In the genomic region with DNA sequence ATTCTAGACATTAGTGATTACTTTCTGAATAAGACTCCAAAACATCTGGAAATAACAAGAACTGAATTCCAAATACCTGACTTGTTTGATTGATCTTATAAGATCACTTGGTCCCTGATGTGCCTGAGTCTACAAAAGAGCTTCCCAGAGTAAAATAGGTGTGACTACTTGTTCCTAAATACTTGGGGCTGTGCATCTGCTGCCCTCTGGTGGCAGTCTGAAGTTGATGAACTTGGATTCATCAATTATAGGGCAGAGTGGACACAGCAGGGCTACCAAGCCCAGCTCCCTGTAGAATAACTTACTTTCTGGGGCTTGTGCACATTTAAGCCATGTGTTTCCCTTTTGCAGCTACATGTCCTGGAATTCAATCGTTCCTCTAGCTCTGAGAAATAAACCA, we compare ENCODE assay signal across 8 mouse cellular contexts. TPM values are rescaled to one million over a fixed set of nuclear protein-coding genes. Genes with fewer than 3 reads are reported as not detected.
A peak's percentile ranks its signal among the peaks of the same experiment; 100 is the strongest.
DNase-seq lines count a peak whose midpoint lies in the region; ATAC-seq and TF ChIP-seq lines count a peak whose summit lies in the region.

No protein-coding gene starts in this region.

- no peak overlapping the region for H3K9ac ChIP-seq in ES-Bruce4 (ENCODE audit: low read depth, poor library complexity, severe bottlenecking)
- no peak overlapping the region for H3K9ac ChIP-seq in embryonic facial prominence, embryonic 14.5 days (ENCODE audit: low read depth, low read length)
- no peak overlapping the region for H3K9ac ChIP-seq in heart, postnatal 0 days (replicated peaks; ENCODE audit: low read depth, low read length)

- H3K27ac ChIP-seq in ES-Bruce4 (ENCODE audit: insufficient read depth, low read length): no peak overlapping the region
- no peak overlapping the region for H3K27ac ChIP-seq in embryonic facial prominence, embryonic 14.5 days (replicated peaks; ENCODE audit: low read depth, low read length)
- H3K27ac ChIP-seq in heart, postnatal 0 days (ENCODE audit: low read depth): no peak overlapping the region

- 16% methylated on average over 1 of the region's 1 CpGs for WGBS in embryonic facial prominence, embryonic 14.5 days
- WGBS in heart, postnatal 0 days: 21% methylated on average over 1 of the region's 1 CpGs
- 17% methylated on average over 1 of the region's 1 CpGs for WGBS in large intestine, adult 2 months
- WGBS in lung, adult 2 months: 33% methylated on average over 1 of the region's 1 CpGs

- peak; percentile 53 for TF ChIP-seq CTCF in ES-Bruce4 (IDR thresholded peaks at IDR 0.05; ENCODE audit: low read depth, low read length)
- TF ChIP-seq CTCF in heart, postnatal 0 days (IDR thresholded peaks at IDR 0.05; ENCODE audit: low read depth): peak; percentile 88
- peak; percentile 60 for TF ChIP-seq CTCF in lung, adult 2 months (IDR thresholded peaks at IDR 0.05; ENCODE audit: insufficient read depth, low read length)

- H3K9me3 ChIP-seq in ES-Bruce4 (replicated peaks; ENCODE audit: control insufficient read depth, insufficient read depth, low read length, poor library complexity, severe bottlenecking): no peaks in the 10 kb centered on the region
- no peaks in the 10 kb centered on the region for H3K9me3 ChIP-seq in embryonic facial prominence, embryonic 14.5 days (ENCODE audit: control insufficient read depth, low read length)
- no peaks in the 10 kb centered on the region for H3K9me3 ChIP-seq in heart, postnatal 0 days (replicated peaks; ENCODE audit: control insufficient read depth, low read length)

- 0 out of 2 replicates have a peak, but pooled peaks have one; percentile 41 for ATAC-seq in embryonic facial prominence, embryonic 14.5 days (ENCODE audit: low read depth)
- no peak for ATAC-seq in heart, postnatal 0 days (ENCODE audit: insufficient read depth, low read depth)

- no peaks in the 10 kb centered on the region for H3K36me3 ChIP-seq in ES-Bruce4 (ENCODE audit: control insufficient read depth, insufficient read depth, low read length, poor library complexity, severe bottlenecking)
- H3K36me3 ChIP-seq in embryonic facial prominence, embryonic 14.5 days (ENCODE audit: control insufficient read depth, insufficient read depth, low read length): no peaks in the 10 kb centered on the region
- H3K36me3 ChIP-seq in heart, postnatal 0 days (replicated peaks; ENCODE audit: control insufficient read depth, insufficient read depth, low read length): no peaks in the 10 kb centered on the region

- no peak for TF ChIP-seq EP300 in ES-Bruce4 (IDR thresholded peaks at IDR 0.05; ENCODE audit: insufficient read depth, low read depth, low read length)
- TF ChIP-seq EP300 in heart, postnatal 0 days (IDR thresholded peaks at IDR 0.05; ENCODE audit: low read depth): no peak

- H3K4me1 ChIP-seq in ES-Bruce4 (ENCODE audit: control insufficient read depth, insufficient read depth, low read length): no peaks in the 10 kb centered on the region
- H3K4me1 ChIP-seq in embryonic facial prominence, embryonic 14.5 days (ENCODE audit: control insufficient read depth, insufficient read depth, low read length): no peaks in the 10 kb centered on the region
- no peaks in the 10 kb centered on the region for H3K4me1 ChIP-seq in heart, postnatal 0 days (ENCODE audit: control insufficient read depth, insufficient read depth)
- no peaks in the 10 kb centered on the region for H3K4me1 ChIP-seq in lung, adult 2 months (ENCODE audit: control insufficient read depth, insufficient read depth, low read length)

- no peaks in the 10 kb centered on the region for H3K27me3 ChIP-seq in ES-Bruce4 (ENCODE audit: control insufficient read depth, insufficient read depth, low read length, poor library complexity, severe bottlenecking)
- no peaks in the 10 kb centered on the region for H3K27me3 ChIP-seq in embryonic facial prominence, embryonic 14.5 days (replicated peaks; ENCODE audit: control insufficient read depth, insufficient read depth, low read length)
- no peaks in the 10 kb centered on the region for H3K27me3 ChIP-seq in heart, postnatal 0 days (ENCODE audit: control insufficient read depth, insufficient read depth, low read length)

- no peak overlapping the region for H3K4me2 ChIP-seq in embryonic facial prominence, embryonic 14.5 days (ENCODE audit: low read depth, low read length)
- H3K4me2 ChIP-seq in heart, postnatal 0 days (ENCODE audit: low read depth, low read length): no peak overlapping the region

- no peak overlapping the region for H3K4me3 ChIP-seq in ES-Bruce4 (ENCODE audit: low read depth, low read length)
- H3K4me3 ChIP-seq in embryonic facial prominence, embryonic 14.5 days (ENCODE audit: low read depth, low read length): no peak overlapping the region
- no peak overlapping the region for H3K4me3 ChIP-seq in heart, postnatal 0 days (ENCODE audit: low read depth, low read length)
- no peak overlapping the region for H3K4me3 ChIP-seq in lung, adult 2 months (replicated peaks; ENCODE audit: extremely low read depth, low read depth, low read length)

- peak; percentile 80 to 85 for DNase-seq in adrenal gland, postnatal 36 days
- DNase-seq in embryonic facial prominence, embryonic 14.5 days (ENCODE audit: low spot score): peak; percentile 85
- peak; percentile 65 for DNase-seq in heart, postnatal 0 days (ENCODE audit: low spot score)
- peak; percentile 50 for DNase-seq in large intestine, adult 2 months (ENCODE audit: low read depth, low spot score)
- peak; percentile 69 for DNase-seq in lung, adult 2 months
- peak; percentile 82 for DNase-seq in retina, postnatal 1 day
- peak; percentile 31 for DNase-seq in urinary bladder, adult 2 months (ENCODE audit: low spot score)

- no peak for TF ChIP-seq POLR2A in ES-Bruce4 (IDR thresholded peaks at IDR 0.05; ENCODE audit: insufficient read depth, low read length)
- TF ChIP-seq POLR2A in lung, adult 2 months (IDR thresholded peaks at IDR 0.05; ENCODE audit: borderline replicate concordance, extremely low read depth, low read depth, low read length): no peak

RNA-seq across cellular contexts. Expression of a gene that starts 7.0 kb away (rescaled TPM):
- 6.9 and 8.0 TPM in 2 replicates for polyA plus RNA-seq in ES-Bruce4 (2011; ENCODE audit: insufficient read depth, insufficient read length, low read depth, missing spikeins)
- 10 to 100 TPM; 29.9 to 35.4 TPM for total RNA-seq in adrenal gland, postnatal 36 days (2021)
- polyA plus RNA-seq in embryonic facial prominence, embryonic 14.5 days (2014; fragmentation: Nextera tagmentation; extraction: Ambion mirVana): 18.1 and 18.8 TPM in 2 replicates
- total RNA-seq in heart, postnatal 0 days (2014; rRNA removed; ENCODE audit: low replicate concordance): 6.1 and 9.5 TPM in 2 replicates
- polyA plus RNA-seq in heart, postnatal 0 days (2015; fragmentation: Nextera tagmentation; extraction: Ambion mirVana): 4.7 and 4.8 TPM in 2 replicates
- 6.6 and 9.2 TPM in 2 replicates for polyA plus RNA-seq in large intestine, adult 2 months (2012; rRNA removed)
- 10.8 and 15.8 TPM in 2 replicates for polyA plus RNA-seq in lung, adult 2 months (2012; rRNA removed)
- 8.9 and 15.2 TPM in 2 replicates for polyA plus RNA-seq in urinary bladder, adult 2 months (2012; rRNA removed)

RNA-seq across cellular contexts. Expression of a gene that starts 7.4 kb away (rescaled TPM):
- 123 and 128 TPM in 2 replicates for polyA plus RNA-seq in ES-Bruce4 (2011; ENCODE audit: insufficient read depth, insufficient read length, low read depth, missing spikeins)
- total RNA-seq in adrenal gland, postnatal 36 days (2021): 100 to 1,000 TPM; 425 to 528 TPM
- 83.5 and 86.4 TPM in 2 replicates for polyA plus RNA-seq in embryonic facial prominence, embryonic 14.5 days (2014; fragmentation: Nextera tagmentation; extraction: Ambion mirVana)
- 115 and 149 TPM in 2 replicates for total RNA-seq in heart, postnatal 0 days (2014; rRNA removed; ENCODE audit: low replicate concordance)
- 79.0 and 80.2 TPM in 2 replicates for polyA plus RNA-seq in heart, postnatal 0 days (2015; fragmentation: Nextera tagmentation; extraction: Ambion mirVana)
- 220 and 263 TPM in 2 replicates for polyA plus RNA-seq in large intestine, adult 2 months (2012; rRNA removed)
- polyA plus RNA-seq in lung, adult 2 months (2012; rRNA removed): 58.6 and 128 TPM in 2 replicates
- 206 and 225 TPM in 2 replicates for polyA plus RNA-seq in urinary bladder, adult 2 months (2012; rRNA removed)

RNA-seq across cellular contexts. Expression of a gene that starts 30.7 kb away (rescaled TPM):
- polyA plus RNA-seq in ES-Bruce4 (2011; ENCODE audit: insufficient read depth, insufficient read length, low read depth, missing spikeins): 16.3 and 20.9 TPM in 2 replicates
- 10 to 100 TPM; 30.1 to 69.5 TPM for total RNA-seq in adrenal gland, postnatal 36 days (2021)
- polyA plus RNA-seq in embryonic facial prominence, embryonic 14.5 days (2014; fragmentation: Nextera tagmentation; extraction: Ambion mirVana): 20.0 and 22.0 TPM in 2 replicates
- total RNA-seq in heart, postnatal 0 days (2014; rRNA removed; ENCODE audit: low replicate concordance): 20.8 and 28.3 TPM in 2 replicates
- polyA plus RNA-seq in heart, postnatal 0 days (2015; fragmentation: Nextera tagmentation; extraction: Ambion mirVana): 26.9 and 27.0 TPM in 2 replicates
- 14.5 and 16.3 TPM in 2 replicates for polyA plus RNA-seq in large intestine, adult 2 months (2012; rRNA removed)
- polyA plus RNA-seq in lung, adult 2 months (2012; rRNA removed): 5.2 and 11.0 TPM in 2 replicates
- 19.5 and 21.3 TPM in 2 replicates for polyA plus RNA-seq in urinary bladder, adult 2 months (2012; rRNA removed)

RNA-seq across cellular contexts. Expression of a gene that starts 42.2 kb away (rescaled TPM):
- 15.7 and 25.9 TPM in 2 replicates for polyA plus RNA-seq in ES-Bruce4 (2011; ENCODE audit: insufficient read depth, insufficient read length, low read depth, missing spikeins)
- 10 to 100 TPM; 89.7 to 98.7 TPM for total RNA-seq in adrenal gland, postnatal 36 days (2021)
- 47.2 and 52.6 TPM in 2 replicates for polyA plus RNA-seq in embryonic facial prominence, embryonic 14.5 days (2014; fragmentation: Nextera tagmentation; extraction: Ambion mirVana)
- 57.1 and 64.2 TPM in 2 replicates for total RNA-seq in heart, postnatal 0 days (2014; rRNA removed; ENCODE audit: low replicate concordance)
- polyA plus RNA-seq in heart, postnatal 0 days (2015; fragmentation: Nextera tagmentation; extraction: Ambion mirVana): 53.2 and 58.9 TPM in 2 replicates
- 22.2 and 24.3 TPM in 2 replicates for polyA plus RNA-seq in large intestine, adult 2 months (2012; rRNA removed)
- 37.4 and 41.8 TPM in 2 replicates for polyA plus RNA-seq in lung, adult 2 months (2012; rRNA removed)
- 51.3 and 71.5 TPM in 2 replicates for polyA plus RNA-seq in urinary bladder, adult 2 months (2012; rRNA removed)

Comparison
In these comparisons a context has a peak if more than half of its experiments do, and no peak if none do; other contexts are left out.
1. DNase-seq: peak in every context shown above with its lines; median percentile 85 in embryonic facial prominence, embryonic 14.5 days; 82 in adrenal gland, postnatal 36 days; 82 in retina, postnatal 1 day; 69 in lung, adult 2 months; 65 in heart, postnatal 0 days; 50 in large intestine, adult 2 months; 31 in urinary bladder, adult 2 months.